Comparison of ENCODE assay signal across 10 mouse cellular contexts in the genomic region with DNA sequence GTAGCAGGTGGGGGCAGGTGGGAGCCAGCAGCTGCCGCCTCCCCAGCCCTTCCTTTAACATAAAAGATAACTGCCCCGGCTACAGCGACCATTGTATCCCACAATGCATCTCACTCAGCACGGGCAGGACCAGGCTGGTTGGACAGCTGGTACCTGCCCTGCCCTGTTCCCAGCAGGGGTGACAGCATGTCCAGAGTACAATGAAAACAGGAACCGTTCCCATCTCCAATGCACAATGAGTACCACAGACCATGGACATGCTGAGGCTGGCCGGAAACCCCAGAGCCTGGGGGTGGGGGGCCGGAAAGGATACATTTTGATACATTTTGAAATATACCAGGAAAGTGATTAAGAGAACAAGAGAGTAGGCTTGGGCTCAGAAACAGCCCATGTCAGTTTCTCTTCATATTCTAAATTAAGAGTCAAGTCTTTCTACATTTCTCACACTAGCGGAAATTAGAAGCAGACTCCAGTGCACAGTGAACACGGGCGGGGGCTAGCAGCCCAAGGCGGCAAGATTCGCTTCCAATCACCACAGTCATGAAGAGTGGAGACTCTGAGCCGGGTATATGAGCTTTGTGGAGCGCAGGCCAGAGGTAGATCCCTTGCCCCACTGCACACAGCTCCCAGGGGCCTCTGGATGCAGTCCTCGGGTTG. TPM values are rescaled to one million over a fixed set of nuclear protein-coding genes. Genes with fewer than 3 reads are reported as not detected.
DNase-seq lines count a peak whose midpoint lies in the region; ATAC-seq lines count a peak whose summit lies in the region.
"Had no signal": no experiment of that assay in that cellular context is flagged by ENCODE, and none has a peak within 500 bp of the region (broad histone marks: within the 10 kb centered on the region; RNA-seq: fewer than 3 reads in every experiment).

No protein-coding gene starts in this region.

- no peaks in the 10 kb centered on the region for H3K9me3 ChIP-seq in limb, embryonic 15.5 days

- H3K4me1 ChIP-seq in limb, embryonic 15.5 days, result peaks cover 67% of the 10 kb centered on the region

- no peak overlapping the region for H3K4me3 ChIP-seq in limb, embryonic 15.5 days

- 0 out of 2 replicates have a peak overlapping the region, but pooled peaks have one; percentile 3 for H3K4me2 ChIP-seq in limb, embryonic 15.5 days

- intact Hi-C loops in left cerebral cortex, postnatal 14 days (cut with DNase I), result no loop called here
- intact Hi-C loops in left cerebral cortex, postnatal 36 days (cut with DNase I), result no loop called here

- peak overlapping the region; percentile 71 for H3K27ac ChIP-seq in limb, embryonic 15.5 days

- H3K27me3 ChIP-seq in limb, embryonic 15.5 days, result peaks cover 5% of the 10 kb centered on the region; the same call in 1 of the 2 replicates

- H3K9ac ChIP-seq in limb, embryonic 15.5 days, result no peak overlapping the region

- H3K36me3 ChIP-seq in limb, embryonic 15.5 days, result no peaks in the 10 kb centered on the region

- peak; percentile 34 for DNase-seq in cerebellum, adult 11 months
- DNase-seq in cerebellum, postnatal 4 days (ENCODE audit: low spot score in 2 of 2), result no peak
- peak; percentile 54 to 64 for DNase-seq in left cerebral cortex, postnatal 14 days (ENCODE audit: low spot score in 2 of 2)
- no peak for DNase-seq in left cerebral cortex, postnatal 36 days (ENCODE audit: low spot score in 2 of 2)
- DNase-seq in cerebellum, adult 9-11 months, result peak; percentile 55
- DNase-seq in thymus, postnatal 4 days, result no peak
- no peak for DNase-seq in spleen, postnatal 4 days (ENCODE audit: low spot score in 2 of 2)
- DNase-seq: thymus, postnatal 36 days had no signal

- 35% methylated on average over 15 of the region's 15 CpGs for WGBS in limb, embryonic 15.5 days

- no peak for ATAC-seq in limb, embryonic 15.5 days (ENCODE audit: insufficient number of reproducible peaks, low FRiP score, low TSS enrichment, low read depth)
- ATAC-seq: forebrain, embryonic 16.5 days had no signal

RNA-seq across cellular contexts. Expression of a gene that starts 55.4 kb away (rescaled TPM):
- total RNA-seq in left cerebral cortex, postnatal 14 days (2021), result 10 to 100 TPM; 11.8 to 15.0 TPM
- 10 to 100 TPM in 1 of 2 experiments, 1 to 10 TPM in 1; 9.5 to 12.5 TPM for total RNA-seq in left cerebral cortex, postnatal 36 days (2021)
- polyA plus RNA-seq in limb, embryonic 15.5 days (2015; fragmentation: Nextera tagmentation; extraction: Ambion mirVana), result 6.2 and 8.9 TPM in 2 replicates

Comparison
In these comparisons a context has a peak if more than half of its experiments do, and no peak if none do; other contexts are left out.
1. DNase-seq: peak in cerebellum, adult 11 months (single experiment), left cerebral cortex, postnatal 14 days (2 of 2) and cerebellum, adult 9-11 months (single experiment); none in cerebellum, postnatal 4 days (0 of 2), left cerebral cortex, postnatal 36 days (0 of 2), thymus, postnatal 4 days (single experiment) and spleen, postnatal 4 days (0 of 2).